Mouse (Mus musculus): ENCODE measurements around the gene Ripply3. TPM values are rescaled to one million over a fixed set of nuclear protein-coding genes. Genes with fewer than 3 reads are reported as not detected.

Ripply3 gene
- polyA plus RNA-seq, 1 experiment from 2014 or later: 4.5 TPM

GRCm38 (mm10) chr16:94348779-94349178, 20.6 kb downstream of the Ripply3 start:
- no peaks in the 10 kb centered on the region for H3K36me3 ChIP-seq (ENCODE audit: control insufficient read depth, insufficient read depth, low read length)
- H3K27me3 ChIP-seq (replicated peaks; ENCODE audit: control insufficient read depth, insufficient read depth, low read length): no peaks in the 10 kb centered on the region
- no peaks in the 10 kb centered on the region for H3K9me3 ChIP-seq (ENCODE audit: control insufficient read depth, low read length)
- no peak for ATAC-seq
- no peak overlapping the region for H3K4me2 ChIP-seq (ENCODE audit: low read depth, low read length)
- H3K4me1 ChIP-seq (ENCODE audit: control insufficient read depth, insufficient read depth, low read length): no peaks in the 10 kb centered on the region
- H3K4me3 ChIP-seq (ENCODE audit: low read length): no peak overlapping the region
- 92% methylated on average over 2 of the region's 2 CpGs for WGBS
- H3K27ac ChIP-seq (ENCODE audit: low read length): no peak overlapping the region
- H3K9ac ChIP-seq (ENCODE audit: low read depth, low read length): no peak overlapping the region

GRCm38 (mm10) chr16:94349588-94350286, 21.5 kb downstream of the Ripply3 start:
- Histone ChIP-seq H3K9me3 (ENCODE audit: control insufficient read depth, low read length) (no peaks in the 10 kb centered on the region), H3K27me3 (replicated peaks; ENCODE audit: control insufficient read depth, insufficient read depth, low read length) (no peaks in the 10 kb centered on the region), H3K36me3 (ENCODE audit: control insufficient read depth, insufficient read depth, low read length) (no peaks in the 10 kb centered on the region), H3K9ac (ENCODE audit: low read depth, low read length) (no peak overlapping the region), H3K4me1 (ENCODE audit: control insufficient read depth, insufficient read depth, low read length) (peaks cover 3% of the 10 kb centered on the region; the same call in 1 of the 2 replicates), H3K27ac (ENCODE audit: low read length) (no peak overlapping the region), H3K4me3 (ENCODE audit: low read length) (no peak overlapping the region), H3K4me2 (ENCODE audit: low read depth, low read length) (no peak overlapping the region)
- WGBS: 63% methylated on average over 11 of the region's 11 CpGs
- ATAC-seq: no peak

- WGBS: 59% methylated on average over 10 of the region's 10 CpGs
- no peak for ATAC-seq
Observed at GRCm38 (mm10) chr16:94350287-94350677, 22.1 kb downstream of the Ripply3 start.

GRCm38 (mm10) chr16:94354450-94354849, 26.2 kb downstream of the Ripply3 start:
- H3K36me3 ChIP-seq (ENCODE audit: control insufficient read depth, insufficient read depth, low read length): no peaks in the 10 kb centered on the region
- H3K4me2 ChIP-seq (ENCODE audit: low read depth, low read length): no peak overlapping the region
- no peak overlapping the region for H3K27ac ChIP-seq (ENCODE audit: low read length)
- no peaks in the 10 kb centered on the region for H3K27me3 ChIP-seq (replicated peaks; ENCODE audit: control insufficient read depth, insufficient read depth, low read length)
- no peak overlapping the region for H3K9ac ChIP-seq (ENCODE audit: low read depth, low read length)
- H3K4me3 ChIP-seq (ENCODE audit: low read length): no peak overlapping the region
- no peaks in the 10 kb centered on the region for H3K9me3 ChIP-seq (ENCODE audit: control insufficient read depth, low read length)
- WGBS: 25% methylated on average over 9 of the region's 9 CpGs
- H3K4me1 ChIP-seq (ENCODE audit: control insufficient read depth, insufficient read depth, low read length): peaks cover 3% of the 10 kb centered on the region; the same call in 1 of the 2 replicates
- peak; percentile 67 for ATAC-seq

More at GRCm38 (mm10) chr16:94350287-94350677, 22.1 kb downstream of the Ripply3 start:
- Histone ChIP-seq H3K27ac (ENCODE audit: low read length) (no peak overlapping the region), H3K9me3 (ENCODE audit: control insufficient read depth, low read length) (no peaks in the 10 kb centered on the region), H3K4me3 (ENCODE audit: low read length) (no peak overlapping the region), H3K9ac (ENCODE audit: low read depth, low read length) (no peak overlapping the region), H3K4me2 (ENCODE audit: low read depth, low read length) (no peak overlapping the region), H3K4me1 (ENCODE audit: control insufficient read depth, insufficient read depth, low read length) (peaks cover 3% of the 10 kb centered on the region; the same call in 1 of the 2 replicates), H3K36me3 (ENCODE audit: control insufficient read depth, insufficient read depth, low read length) (no peaks in the 10 kb centered on the region), H3K27me3 (replicated peaks; ENCODE audit: control insufficient read depth, insufficient read depth, low read length) (no peaks in the 10 kb centered on the region)

- H3K27me3 ChIP-seq (replicated peaks; ENCODE audit: control insufficient read depth, insufficient read depth, low read length): no peaks in the 10 kb centered on the region
- no peak overlapping the region for H3K27ac ChIP-seq (ENCODE audit: low read length)
- H3K4me3 ChIP-seq (ENCODE audit: low read length): no peak overlapping the region
- H3K9me3 ChIP-seq (ENCODE audit: control insufficient read depth, low read length): no peaks in the 10 kb centered on the region
- H3K9ac ChIP-seq (ENCODE audit: low read depth, low read length): no peak overlapping the region
- H3K4me1 ChIP-seq (ENCODE audit: control insufficient read depth, insufficient read depth, low read length): peaks cover 3% of the 10 kb centered on the region; the same call in 1 of the 2 replicates
- H3K4me2 ChIP-seq (ENCODE audit: low read depth, low read length): no peak overlapping the region
- no peak for ATAC-seq
- H3K36me3 ChIP-seq (ENCODE audit: control insufficient read depth, insufficient read depth, low read length): no peaks in the 10 kb centered on the region
- WGBS: 36% methylated on average over 7 of the region's 7 CpGs
Observed at GRCm38 (mm10) chr16:94356046-94356445, 27.8 kb downstream of the Ripply3 start.

GRCm38 (mm10) chr16:94356776-94357494, 28.7 kb downstream of the Ripply3 start:
- WGBS: 52% methylated on average over 11 of the region's 11 CpGs

GRCm38 (mm10) chr16:94358091-94358490, 29.9 kb downstream of the Ripply3 start:
- no peak for ATAC-seq
- no peak overlapping the region for H3K4me3 ChIP-seq (ENCODE audit: low read length)
- H3K9ac ChIP-seq (ENCODE audit: low read depth, low read length): no peak overlapping the region
- H3K27me3 ChIP-seq (replicated peaks; ENCODE audit: control insufficient read depth, insufficient read depth, low read length): no peaks in the 10 kb centered on the region
- WGBS: 85% methylated on average over 3 of the region's 3 CpGs
- peaks cover 3% of the 10 kb centered on the region; the same call in 1 of the 2 replicates for H3K4me1 ChIP-seq (ENCODE audit: control insufficient read depth, insufficient read depth, low read length)
- no peaks in the 10 kb centered on the region for H3K9me3 ChIP-seq (ENCODE audit: control insufficient read depth, low read length)
- no peaks in the 10 kb centered on the region for H3K36me3 ChIP-seq (ENCODE audit: control insufficient read depth, insufficient read depth, low read length)
- H3K4me2 ChIP-seq (ENCODE audit: low read depth, low read length): no peak overlapping the region
- H3K27ac ChIP-seq (ENCODE audit: low read length): no peak overlapping the region

More at GRCm38 (mm10) chr16:94356776-94357494, 28.7 kb downstream of the Ripply3 start:
- no peaks in the 10 kb centered on the region for H3K9me3 ChIP-seq (ENCODE audit: control insufficient read depth, low read length)
- no peaks in the 10 kb centered on the region for H3K36me3 ChIP-seq (ENCODE audit: control insufficient read depth, insufficient read depth, low read length)
- ATAC-seq: no peak
- peaks cover 3% of the 10 kb centered on the region; the same call in 1 of the 2 replicates for H3K4me1 ChIP-seq (ENCODE audit: control insufficient read depth, insufficient read depth, low read length)
- H3K4me2 ChIP-seq (ENCODE audit: low read depth, low read length): no peak overlapping the region
- H3K9ac ChIP-seq (ENCODE audit: low read depth, low read length): no peak overlapping the region
- H3K4me3 ChIP-seq (ENCODE audit: low read length): no peak overlapping the region
- no peaks in the 10 kb centered on the region for H3K27me3 ChIP-seq (replicated peaks; ENCODE audit: control insufficient read depth, insufficient read depth, low read length)
- no peak overlapping the region for H3K27ac ChIP-seq (ENCODE audit: low read length)

- no peaks in the 10 kb centered on the region for H3K4me1 ChIP-seq (ENCODE audit: control insufficient read depth, insufficient read depth, low read length)
- no peak overlapping the region for H3K4me2 ChIP-seq (ENCODE audit: low read depth, low read length)
- no peaks in the 10 kb centered on the region for H3K27me3 ChIP-seq (replicated peaks; ENCODE audit: control insufficient read depth, insufficient read depth, low read length)
- no peak overlapping the region for H3K27ac ChIP-seq (ENCODE audit: low read length)
- WGBS: 85% methylated on average over 13 of the region's 13 CpGs
- H3K4me3 ChIP-seq (ENCODE audit: low read length): no peak overlapping the region
- no peak overlapping the region for H3K9ac ChIP-seq (ENCODE audit: low read depth, low read length)
- H3K9me3 ChIP-seq (ENCODE audit: control insufficient read depth, low read length): no peaks in the 10 kb centered on the region
- H3K36me3 ChIP-seq (ENCODE audit: control insufficient read depth, insufficient read depth, low read length): no peaks in the 10 kb centered on the region
- ATAC-seq: no peak
Observed at GRCm38 (mm10) chr16:94360578-94361350, 32.5 kb downstream of the Ripply3 start.
